Mouse (Mus musculus) erythroblast, embryonic 14.5 days (primary cell): ENCODE data around the gene Zfp37.

Source experiments
- GATA1 ChIP-seq: IDR thresholded peaks from 2 replicates; pipeline ENCODE4 v1.6.1; 2012; ENCODE audit warnings: low read length, inconsistent platforms, mixed read lengths
- TAL1 ChIP-seq: IDR thresholded peaks from 3 replicates; pipeline ENCODE4 v1.6.1; 2012; ENCODE audit warnings: low read length, inconsistent platforms, mixed read lengths

DNA sequence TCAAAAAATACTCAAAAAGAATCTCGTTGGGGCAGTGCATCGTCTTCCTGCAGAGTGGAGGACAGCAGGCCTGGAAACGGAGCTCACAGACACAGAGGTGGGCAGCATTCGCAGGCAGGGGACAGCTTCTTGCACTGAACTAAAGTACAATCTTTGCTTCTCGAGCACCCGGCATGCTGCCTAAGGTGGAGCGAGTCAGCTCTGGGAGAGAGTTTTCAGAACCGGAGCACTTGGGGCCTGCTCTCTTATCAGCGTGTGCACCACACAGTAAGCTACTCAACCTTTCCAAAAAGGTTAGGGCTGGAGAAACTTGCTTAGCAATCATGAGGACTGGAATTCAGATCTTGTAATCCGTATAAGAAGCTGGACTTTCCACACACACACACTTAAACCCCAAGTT lies 45.8 kb upstream of the Zfp37 start:
- TF ChIP-seq GATA1: no peak
- TF ChIP-seq TAL1: no peak
